Mouse (Mus musculus) heart, adult 2 months (tissue): ENCODE measurements around the gene Gm17324. TPM values are rescaled to one million over a fixed set of nuclear protein-coding genes. Genes with fewer than 3 reads are reported as not detected.

Experiments
- DNase-seq, 2 experiments: peaks; one replicate each; pipeline ENCODE4 v3.0.0; 2021
- H3K27ac ChIP-seq: fragments of 200-600 bp; 2 replicates; pipeline ENCODE4 v1.8.1; 2022
- H3K27me3 ChIP-seq: fragments of 200-500 bp; 2 replicates; pipeline ENCODE4 v1.6.1; 2012; ENCODE audit warnings: mild to moderate bottlenecking, low read length, inconsistent platforms, mixed read lengths; ENCODE audit not compliant: control insufficient read depth, insufficient read depth
- H3K36me3 ChIP-seq: fragments of 200-500 bp; 2 replicates; pipeline ENCODE4 v1.6.1; 2012; ENCODE audit warnings: low read length, inconsistent platforms; ENCODE audit not compliant: control insufficient read depth, insufficient read depth
- H3K4me1 ChIP-seq: fragments of 200-500 bp; 2 replicates; pipeline ENCODE4 v1.6.1; 2011; ENCODE audit warnings: low read length; ENCODE audit not compliant: control insufficient read depth, insufficient read depth
- H3K4me3 ChIP-seq: fragments of 200-600 bp; 2 replicates; pipeline ENCODE4 v1.8.1; 2022
- H3K79me2 ChIP-seq: fragments of 200-500 bp; replicated peaks from 2 replicates; pipeline ENCODE4 v1.6.1; 2012; ENCODE audit warnings: mild to moderate bottlenecking, inconsistent platforms, low read length, moderate library complexity, mixed read lengths; ENCODE audit not compliant: control insufficient read depth, insufficient read depth
- H3K9ac ChIP-seq: fragments of 200-500 bp; 2 replicates; pipeline ENCODE4 v1.6.1; 2012; ENCODE audit warnings: low read depth, mild to moderate bottlenecking, control low read depth, inconsistent platforms, low read length, mixed read lengths
- CTCF ChIP-seq: fragments of 200-600 bp; IDR thresholded peaks from 2 replicates; pipeline ENCODE4 v1.8.1; 2022; ENCODE audit warnings: antibody characterized with exemption, mild to moderate bottlenecking, moderate library complexity
- EP300 ChIP-seq: fragments of 200-500 bp; IDR thresholded peaks from 2 replicates; pipeline ENCODE4 v1.6.1; 2011; ENCODE audit warnings: low read depth, low read length, control low read depth; ENCODE audit not compliant: insufficient read depth
- POLR2A ChIP-seq: fragments of 200-500 bp; IDR thresholded peaks from 2 replicates; pipeline ENCODE4 v1.6.1; 2011; ENCODE audit warnings: mild to moderate bottlenecking, low read depth, low read length, control low read depth; ENCODE audit not compliant: insufficient read depth
- WGBS: fragments of 180-500 bp; shearing (Covaris S2); methylation state at CpG from one replicate; pipeline ENCODE4 v1.1.7; 2018; 5-methylcytosine and 5-hydroxymethylcytosine counted together
- intact Hi-C: fragments of 180-260 bp; cut with DNase I; formaldehyde crosslinking; loops from one replicate; pipeline ENCODE4 v1.15.1; 2025
- polyA plus RNA-seq: library from polyadenylated mRNA; depleted of rRNA; stranded (reverse); fragments of >200 nt; gene quantifications from 2 replicates; pipeline ENCODE4 v1.2.3, GENCODE M21; 2012
- total RNA-seq, 2 experiments: library from RNA; stranded (reverse); gene quantifications; 2 replicates each; pipeline ENCODE4 v1.2.3; 2021

The Gm17324 gene
- total and polyA plus RNA-seq, 3 experiments: not detected

- DNase-seq: no peak
- H3K27ac ChIP-seq: no peak overlapping the region
- no peaks in the 10 kb centered on the region for H3K79me2 ChIP-seq
- no peak overlapping the region for H3K9ac ChIP-seq
- TF ChIP-seq EP300: no peak
- no peak for TF ChIP-seq POLR2A
- TF ChIP-seq CTCF: no peak
- no peak overlapping the region for H3K4me3 ChIP-seq
- WGBS: 79% methylated on average over 5 of the region's 5 CpGs
- peaks cover 3% of the 10 kb centered on the region for H3K36me3 ChIP-seq
- H3K4me1 ChIP-seq: peaks cover 3% of the 10 kb centered on the region
- no peaks in the 10 kb centered on the region for H3K27me3 ChIP-seq
- intact Hi-C loops: no loop called here
Observed at GRCm38 (mm10) chr9:78450404-78450803, 1.8 kb upstream of the Gm17324 start.

DNA sequence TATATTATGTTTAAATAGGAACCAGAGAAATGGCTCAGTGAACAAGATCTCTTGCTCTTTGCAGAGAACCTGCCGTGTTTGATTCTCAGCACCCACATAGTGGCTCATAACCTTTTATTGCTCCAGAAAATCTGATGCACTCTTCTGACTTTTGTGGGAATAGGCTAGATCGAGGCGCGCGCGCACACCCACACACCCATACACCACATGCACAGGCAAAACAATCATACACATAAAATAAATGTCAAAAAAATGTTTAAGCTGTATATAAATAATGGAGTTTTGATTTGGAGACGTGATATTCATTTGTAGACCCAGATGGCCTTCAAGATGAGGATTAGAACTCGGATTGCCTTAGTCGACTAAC, 997 bp downstream of the Gm17324 start:
- Histone ChIP-seq H3K4me3 (peak overlapping the region; percentile 96), H3K9ac (peak overlapping the region; percentile 44; the same call in 1 of the 2 replicates), H3K27me3 (no peaks in the 10 kb centered on the region), H3K79me2 (no peaks in the 10 kb centered on the region), H3K4me1 (peaks cover 3% of the 10 kb centered on the region), H3K36me3 (peaks cover 3% of the 10 kb centered on the region), H3K27ac (peak overlapping the region; percentile 92)
- intact Hi-C loops: loop anchor here (5.0 kb wide), 1 partner anchor 35 kb away; no protein-coding TSS in a partner anchor
- no peak for TF ChIP-seq CTCF
- TF ChIP-seq POLR2A: no peak
- TF ChIP-seq EP300: no peak
- no peak for DNase-seq
- WGBS: 34% methylated on average over 9 of the region's 9 CpGs

DNA sequence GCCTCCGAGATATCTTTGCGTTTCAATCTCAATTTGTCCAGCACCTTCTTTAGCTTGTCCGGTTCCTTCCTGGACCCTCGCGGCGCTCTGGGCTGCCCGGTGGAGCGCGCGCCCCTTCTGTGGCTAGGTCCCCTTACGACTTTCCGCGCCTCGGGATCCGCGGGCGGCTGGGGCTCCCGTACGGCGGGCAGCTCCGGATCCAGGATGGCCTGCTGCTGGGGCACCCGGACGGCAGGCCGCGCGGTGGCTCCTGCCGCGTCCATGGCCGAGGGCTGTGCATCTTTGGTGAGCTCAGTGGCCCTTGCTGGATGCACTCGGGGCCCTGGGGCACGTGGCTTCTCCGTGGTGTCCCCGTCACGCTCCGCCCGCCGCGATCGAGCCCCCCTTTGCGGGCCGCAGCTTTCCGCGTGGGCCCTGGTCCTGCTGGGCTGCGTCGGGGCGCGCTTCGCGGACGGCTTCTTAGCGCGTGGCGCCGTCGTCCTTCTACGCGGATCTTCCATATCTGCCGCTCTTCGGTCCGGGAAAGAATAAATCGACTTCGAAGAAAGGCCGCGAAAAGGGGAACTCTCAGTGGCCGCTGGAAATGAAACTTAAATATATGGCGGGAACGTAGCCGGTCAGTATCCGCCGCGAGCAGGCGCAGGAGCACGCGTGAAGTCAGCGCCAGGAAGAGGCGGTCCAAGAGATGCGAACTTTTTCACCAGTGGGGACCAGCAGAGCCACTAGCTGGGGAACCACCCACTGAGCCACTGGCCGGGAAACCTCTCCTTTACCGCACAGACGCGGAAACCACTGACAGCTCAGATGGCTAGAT, 5.8 kb downstream of the Gm17324 start, which contains the start of gene Cgas:
TSS of gene Cgas (minus strand) at position 659 of the 814 bp plus-strand sequence.
- peak; percentile 83 to 88 for DNase-seq
- Histone ChIP-seq H3K27me3 (no peaks in the 10 kb centered on the region), H3K4me1 (no peaks in the 10 kb centered on the region; the same call in 1 of the 2 replicates), H3K79me2 (no peaks in the 10 kb centered on the region), H3K4me3 (peak within 1 kb of the TSS; percentile 62), H3K36me3 (no peaks in the 10 kb centered on the region), H3K9ac (peak within 1 kb of the TSS; percentile 70), H3K27ac (peak within 1 kb of the TSS; percentile 44)
- no peak for TF ChIP-seq CTCF
- TF ChIP-seq POLR2A: peak; percentile 72
- intact Hi-C loops: no loop called here
- under 1% methylated on average over 81 of the region's 81 CpGs for WGBS

- no peak overlapping the region; the same call in 1 of the 2 replicates for H3K27ac ChIP-seq
Observed at GRCm38 (mm10) chr9:78442237-78442578, 6.4 kb downstream of the Gm17324 start.

DNA sequence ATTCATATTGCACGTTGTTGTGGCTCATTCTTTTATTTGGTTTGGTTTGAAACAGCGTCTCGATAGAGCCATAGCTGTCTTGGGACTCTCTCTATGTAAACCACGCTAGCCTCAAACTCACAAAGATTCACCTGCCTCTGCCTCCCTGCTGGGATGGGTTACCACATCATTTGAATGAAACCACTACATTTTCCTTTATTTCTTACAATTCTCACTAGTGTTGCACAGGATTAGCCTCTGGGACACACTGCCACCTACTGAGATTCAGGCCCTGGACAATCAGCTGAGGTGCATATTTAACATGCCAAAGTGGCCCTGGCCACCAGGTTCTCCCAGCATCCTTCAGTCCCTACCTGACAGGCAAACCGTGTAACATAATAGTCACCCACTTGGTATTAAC, 9.2 kb downstream of the Gm17324 start:
- Histone ChIP-seq H3K4me1 (no peaks in the 10 kb centered on the region; the same call in 1 of the 2 replicates), H3K4me3 (no peak overlapping the region), H3K9ac (no peak overlapping the region), H3K79me2 (no peaks in the 10 kb centered on the region), H3K27me3 (no peaks in the 10 kb centered on the region), H3K27ac (no peak overlapping the region), H3K36me3 (no peaks in the 10 kb centered on the region)
- TF ChIP-seq EP300: no peak
- no peak for TF ChIP-seq POLR2A
- TF ChIP-seq CTCF: no peak
- 78% methylated on average over 5 of the region's 5 CpGs for WGBS
- DNase-seq: no peak
- intact Hi-C loops: no loop called here

More at GRCm38 (mm10) chr9:78442237-78442578, 6.4 kb downstream of the Gm17324 start:
- no peaks in the 10 kb centered on the region for H3K36me3 ChIP-seq
- intact Hi-C loops: no loop called here
- TF ChIP-seq POLR2A (no peak), EP300 (no peak), CTCF (no peak)
- no peak for DNase-seq
- H3K4me1 ChIP-seq: no peaks in the 10 kb centered on the region; the same call in 1 of the 2 replicates
- H3K9ac ChIP-seq: peak overlapping the region; percentile 70
- 7% methylated on average over 9 of the region's 9 CpGs for WGBS
- H3K4me3 ChIP-seq: peak overlapping the region; percentile 62
- H3K79me2 ChIP-seq: no peaks in the 10 kb centered on the region
- H3K27me3 ChIP-seq: no peaks in the 10 kb centered on the region

- Histone ChIP-seq H3K9ac (no peak overlapping the region), H3K27me3 (no peaks in the 10 kb centered on the region), H3K4me1 (no peaks in the 10 kb centered on the region), H3K79me2 (no peaks in the 10 kb centered on the region), H3K27ac (no peak overlapping the region), H3K36me3 (no peaks in the 10 kb centered on the region), H3K4me3 (no peak overlapping the region)
- TF ChIP-seq CTCF (0 out of 2 replicates have a peak, but pooled peaks have one; percentile 9), POLR2A (no peak), EP300 (no peak)
- WGBS: 88% methylated on average over 5 of the region's 5 CpGs
- DNase-seq: no peak
- intact Hi-C loops: no loop called here
Observed at GRCm38 (mm10) chr9:78432471-78432870, 16.1 kb downstream of the Gm17324 start.
